Mouse (Mus musculus) v-Abl transformed pro-B cells (cell line): ENCODE data around the gene Rbm19.

Source experiments
- in situ Hi-C, 2 experiments: fragments of 400-800 bp; cut with MboI; formaldehyde crosslinking; loops; one replicate each; pipeline ENCODE4 v1.15.1; 2025; ENCODE audit not compliant: unreplicated experiment in 2 of 2

Gene Rbm19

DNA sequence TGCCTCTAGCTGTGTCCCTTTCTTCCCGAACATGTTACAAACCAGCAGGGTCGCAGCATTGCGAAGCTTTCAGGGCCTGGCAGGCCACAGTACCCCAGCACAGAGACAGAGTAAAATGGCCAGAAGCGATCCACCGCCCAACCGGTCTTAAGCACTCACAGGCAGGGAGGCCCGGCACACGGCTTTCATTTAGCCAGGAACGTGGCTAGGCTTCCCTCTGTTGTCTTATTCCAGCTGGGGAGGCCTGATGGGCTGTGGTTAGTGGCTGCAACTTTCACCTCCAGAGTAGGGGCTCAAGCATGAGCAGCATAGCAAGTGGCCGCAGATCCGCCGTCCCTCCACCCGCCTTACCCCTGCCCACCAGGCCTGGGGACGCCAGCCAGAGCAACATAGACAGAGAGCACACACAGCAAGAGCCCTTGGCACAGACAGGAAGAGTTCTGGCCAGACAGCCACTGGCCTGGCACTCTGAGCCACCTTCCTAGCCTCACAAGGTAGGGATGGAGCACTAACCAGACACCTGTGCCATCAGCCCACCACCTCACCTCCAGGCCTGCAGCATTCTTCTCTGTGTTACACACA is 73.8 kb downstream of the Rbm19 start:
- in situ Hi-C loops = no loop called here

DNA sequence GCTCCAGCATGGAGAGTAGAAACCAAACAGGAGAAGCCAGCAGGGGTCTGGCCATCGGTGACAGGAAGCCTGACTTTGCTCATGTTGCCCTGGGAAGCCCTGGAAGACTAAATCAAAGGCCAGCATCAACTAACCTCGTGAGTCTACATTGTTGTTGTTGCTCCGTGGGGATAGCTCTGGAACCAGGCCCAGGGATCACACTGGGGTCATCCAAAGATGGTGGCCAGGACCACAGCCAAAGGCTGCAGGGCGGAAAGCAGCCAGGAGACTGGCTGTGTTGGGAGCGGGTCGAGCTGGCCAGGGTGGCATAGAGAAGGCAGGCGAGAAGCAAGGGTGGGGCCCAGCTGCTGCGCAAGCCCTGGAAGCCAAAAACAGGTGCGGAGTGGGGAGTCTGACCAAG is 75.4 kb downstream of the Rbm19 start:
- in situ Hi-C loops = no loop called here

DNA sequence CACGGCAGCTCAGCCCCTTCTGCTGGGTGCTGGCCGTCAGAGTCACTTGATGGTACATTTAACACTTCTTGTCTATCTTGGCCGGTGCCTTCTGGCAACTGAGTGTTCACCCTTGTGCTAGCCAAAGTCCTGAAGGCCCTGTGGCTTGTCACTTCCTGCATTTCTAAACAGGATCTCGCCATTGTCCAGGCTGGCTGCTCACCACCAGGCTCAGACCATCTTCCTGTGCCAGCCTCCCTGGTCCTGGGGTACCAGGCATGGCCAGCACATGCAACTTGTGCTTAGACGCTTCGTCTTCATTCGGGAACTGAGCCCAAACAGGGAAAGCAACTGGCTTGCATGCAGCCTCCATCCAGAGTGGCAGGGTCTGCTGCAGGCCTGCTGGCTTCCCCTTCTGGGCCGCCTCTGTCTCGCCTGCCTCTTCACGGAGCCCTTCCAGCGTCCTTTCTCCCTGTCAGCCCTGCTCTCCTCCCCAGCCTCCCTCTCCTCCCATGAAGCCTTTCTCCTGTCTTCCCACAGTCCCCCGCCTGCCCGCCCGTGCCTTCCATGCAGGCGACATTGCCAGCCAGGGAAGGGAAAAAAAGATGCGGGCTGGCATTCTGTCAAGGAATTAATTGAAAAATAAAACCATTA is 78.2 kb downstream of the Rbm19 start:
- in situ Hi-C loops = no loop called here

DNA sequence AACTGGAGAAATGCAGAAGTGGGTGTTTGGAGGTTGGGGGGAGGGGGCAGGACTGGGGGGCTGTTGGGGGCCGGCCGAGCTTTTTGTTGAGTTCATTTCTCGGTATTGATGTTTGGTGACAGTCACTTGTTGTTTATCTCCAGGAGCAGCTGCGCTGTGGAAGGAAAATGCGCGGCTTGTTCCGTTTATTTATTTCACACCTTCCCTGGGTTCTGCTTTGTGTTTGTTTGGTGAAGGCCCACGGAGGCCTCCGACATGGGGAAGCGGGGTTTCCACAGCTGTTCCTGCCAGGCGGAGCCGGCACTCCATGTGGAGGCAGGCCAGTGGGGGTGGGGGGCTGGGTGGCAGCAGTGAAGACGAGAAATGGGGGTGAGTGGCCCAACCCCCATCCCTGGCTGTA is 78.7 kb downstream of the Rbm19 start:
- in situ Hi-C loops = no loop called here

DNA sequence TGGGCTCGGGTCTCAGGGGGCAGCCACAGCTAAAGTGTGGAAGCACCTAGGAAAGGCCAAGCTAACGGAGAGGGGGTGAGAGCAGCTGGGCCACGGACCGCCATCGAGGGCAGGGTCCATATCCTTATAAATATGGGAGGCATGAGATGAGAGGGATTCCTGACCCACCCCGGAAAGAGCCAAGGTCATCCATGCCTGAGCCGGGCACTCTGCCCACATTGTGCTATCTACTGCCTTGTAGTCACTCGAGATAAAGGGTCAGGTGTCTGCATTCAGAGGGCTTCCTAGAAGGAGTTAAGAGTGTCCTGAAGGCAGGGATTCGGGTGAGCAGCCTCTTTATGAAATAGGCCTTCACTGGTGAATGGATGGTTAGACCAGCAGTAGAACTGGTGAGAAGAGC is 80.6 kb downstream of the Rbm19 start:
- in situ Hi-C loops = no loop called here

DNA sequence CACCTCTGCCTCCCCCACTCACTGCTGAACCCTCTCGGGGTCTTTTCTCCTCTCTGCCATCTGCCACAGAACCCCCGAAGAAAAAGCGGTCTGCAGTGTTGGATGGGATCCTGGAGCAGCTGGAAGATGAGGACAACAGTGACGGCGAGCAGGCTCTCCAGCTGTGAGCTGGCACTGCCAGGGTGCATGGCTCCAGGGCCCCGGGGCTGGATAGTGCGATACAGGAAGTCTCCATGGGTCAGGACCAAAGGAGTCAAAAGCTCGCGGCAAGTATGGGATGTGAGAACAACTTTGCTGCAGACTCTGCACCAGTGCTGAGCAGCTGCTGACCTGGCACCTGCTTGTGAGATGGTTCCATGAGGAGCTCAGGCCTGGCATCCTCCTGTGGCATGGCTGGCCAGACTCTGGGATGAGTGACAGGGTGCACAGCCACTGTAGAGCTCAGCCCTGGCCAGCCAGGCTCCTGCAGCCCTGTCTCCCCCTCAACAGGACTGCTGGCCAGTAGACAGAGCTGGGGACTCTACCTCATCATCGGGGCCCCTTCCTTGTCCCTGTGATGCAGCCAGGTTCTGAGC is 81.6 kb downstream of the Rbm19 start:
- in situ Hi-C loops = no loop called here

DNA sequence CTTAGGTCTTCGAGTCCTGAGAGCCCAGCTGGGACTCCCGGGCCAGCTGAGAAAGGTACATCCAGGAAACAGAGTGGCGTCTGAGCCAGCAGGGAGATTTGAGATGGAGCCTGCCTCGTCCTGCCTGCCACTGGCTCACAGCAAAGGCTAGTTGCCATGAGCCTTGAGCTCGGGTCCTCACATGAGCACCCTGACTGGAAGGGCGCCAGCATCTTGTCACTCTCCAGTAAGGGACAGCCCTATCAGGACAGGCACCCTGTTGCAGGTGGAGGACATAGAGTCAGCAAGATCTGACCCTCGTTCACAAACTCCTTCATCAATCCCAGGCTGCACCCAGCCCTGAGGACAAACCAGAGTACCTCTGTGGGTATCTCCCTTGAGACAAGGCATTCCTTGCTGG is 83.6 kb downstream of the Rbm19 start:
- in situ Hi-C loops = no loop called here

DNA sequence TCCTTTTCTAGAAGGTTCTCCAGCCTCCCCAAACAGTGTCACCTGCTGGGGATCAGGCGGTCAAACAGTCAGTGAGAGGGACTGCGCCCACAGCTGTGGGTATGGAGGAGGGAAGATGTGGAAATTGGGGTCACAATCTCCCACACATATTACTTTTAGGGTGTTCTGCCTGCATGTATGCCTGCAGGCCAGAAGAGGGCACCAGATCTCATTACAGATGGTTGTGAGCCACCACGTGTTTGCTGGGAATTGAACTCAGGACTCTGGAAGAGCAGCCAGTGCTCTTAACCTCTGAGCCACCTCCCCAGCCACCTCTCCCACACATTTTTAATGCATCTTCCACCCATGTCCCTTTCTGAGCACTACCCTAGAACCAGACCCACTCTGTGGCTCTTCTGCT is 88.1 kb downstream of the Rbm19 start:
- in situ Hi-C loops = no loop called here

DNA sequence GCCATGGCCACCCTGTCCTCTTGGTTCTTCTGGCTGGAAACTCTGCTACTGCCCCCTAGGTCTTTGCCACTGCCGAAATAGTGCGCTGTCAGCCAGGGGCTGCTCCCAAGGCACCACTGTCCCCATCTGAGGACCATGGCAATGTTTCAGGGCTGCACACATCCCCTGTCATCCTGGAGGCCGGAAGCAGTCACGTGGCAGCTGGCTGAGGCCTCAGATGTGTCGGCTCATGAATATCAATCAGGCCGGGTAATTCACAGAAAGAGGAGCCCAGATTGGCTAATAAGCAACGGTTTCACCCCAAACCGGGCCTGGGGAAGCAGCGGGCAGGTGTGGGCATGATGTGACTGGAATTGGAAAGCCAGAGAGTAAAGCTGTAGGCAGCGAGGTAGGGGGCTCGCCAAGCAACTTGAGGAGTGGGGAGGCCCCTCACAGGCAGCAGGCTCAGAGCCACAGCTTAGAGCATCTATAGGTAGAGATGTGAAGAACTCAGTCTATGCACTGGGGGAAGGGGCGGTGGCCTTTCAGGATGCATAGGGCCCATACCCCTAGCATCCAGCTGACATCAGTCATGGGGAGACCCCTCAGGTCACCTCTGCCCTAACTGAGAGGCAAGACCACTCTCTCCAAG is 90.2 kb downstream of the Rbm19 start:
- in situ Hi-C loops = no loop called here

DNA sequence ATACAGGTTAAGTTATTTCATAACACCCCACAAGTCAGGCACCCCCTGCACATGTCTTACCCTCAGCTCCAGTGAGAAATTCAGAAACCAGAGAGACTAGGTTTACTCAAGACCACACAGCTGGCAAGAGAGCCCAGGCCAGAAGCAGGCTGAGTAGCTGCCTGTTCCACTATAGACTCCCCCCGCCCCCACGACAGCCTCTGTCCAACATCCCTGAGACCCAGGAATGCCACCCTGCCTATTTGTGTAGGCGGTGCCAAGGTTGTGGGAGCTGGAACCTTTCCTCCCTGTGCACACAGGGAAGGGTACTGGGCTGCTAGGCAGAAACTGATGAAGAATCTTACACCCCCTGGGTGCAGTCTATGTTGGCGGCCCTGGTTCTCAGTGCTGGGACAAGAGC is 91.2 kb downstream of the Rbm19 start:
- in situ Hi-C loops = no loop called here

DNA sequence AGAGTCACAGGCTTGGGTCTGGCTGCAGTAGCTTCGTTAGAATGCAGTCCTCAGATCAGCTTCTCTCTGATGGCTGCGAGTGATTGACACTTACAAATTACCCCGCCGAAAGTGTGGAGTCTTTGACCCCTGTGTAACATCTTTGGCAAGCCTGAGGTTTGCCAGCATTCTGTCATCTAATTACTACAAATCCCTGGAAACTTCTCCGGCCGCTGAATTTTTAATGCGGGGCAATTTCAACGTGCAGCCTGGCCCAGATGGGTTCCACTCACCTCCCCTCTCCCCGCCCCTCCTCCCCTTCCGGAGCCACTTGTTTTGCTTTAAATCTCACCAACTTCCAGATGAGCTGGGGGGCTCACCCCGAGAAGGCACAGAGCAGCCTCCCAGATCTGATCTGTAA is 94.4 kb downstream of the Rbm19 start:
- in situ Hi-C loops = no loop called here

DNA sequence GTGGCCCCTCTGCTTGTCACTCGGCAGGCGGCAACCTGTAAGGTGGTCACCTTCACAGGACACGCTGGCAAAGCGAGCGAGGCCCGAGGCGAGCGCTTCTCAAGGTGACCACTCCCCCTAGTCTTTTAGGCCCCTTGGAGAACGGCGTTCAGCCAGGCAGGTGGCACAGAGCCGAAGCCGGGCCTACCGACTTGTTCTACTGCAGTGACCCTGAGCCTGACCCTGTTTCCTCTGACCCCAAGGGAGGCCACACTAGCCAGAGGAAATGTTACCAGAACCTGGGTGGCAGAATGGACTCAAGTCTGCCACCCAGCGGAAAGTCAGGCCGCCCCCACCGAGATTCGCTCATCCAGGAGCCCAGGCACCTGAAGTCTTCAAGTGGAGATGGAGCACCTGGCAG is 94.9 kb downstream of the Rbm19 start:
- in situ Hi-C loops = no loop called here

DNA sequence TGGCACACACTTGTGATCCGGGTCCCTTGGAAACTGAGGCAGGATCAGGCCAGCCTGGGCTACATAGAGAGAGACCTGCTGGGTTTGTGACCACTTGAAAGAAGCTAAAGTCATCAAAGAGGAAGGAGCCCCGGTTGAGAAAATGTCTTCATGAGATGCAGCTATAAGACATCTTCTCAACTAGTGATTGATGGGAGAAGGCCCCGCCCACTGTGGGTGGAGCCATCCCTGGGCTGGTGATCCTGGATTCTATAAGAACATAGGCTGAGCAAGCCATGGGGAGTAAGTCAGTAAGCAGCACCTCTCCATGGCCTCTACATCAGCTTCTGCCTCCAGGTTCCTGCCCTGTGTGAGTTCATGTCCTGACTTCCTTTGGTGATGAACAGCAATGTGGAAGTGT is 98.2 kb downstream of the Rbm19 start:
- in situ Hi-C loops = no loop called here

DNA sequence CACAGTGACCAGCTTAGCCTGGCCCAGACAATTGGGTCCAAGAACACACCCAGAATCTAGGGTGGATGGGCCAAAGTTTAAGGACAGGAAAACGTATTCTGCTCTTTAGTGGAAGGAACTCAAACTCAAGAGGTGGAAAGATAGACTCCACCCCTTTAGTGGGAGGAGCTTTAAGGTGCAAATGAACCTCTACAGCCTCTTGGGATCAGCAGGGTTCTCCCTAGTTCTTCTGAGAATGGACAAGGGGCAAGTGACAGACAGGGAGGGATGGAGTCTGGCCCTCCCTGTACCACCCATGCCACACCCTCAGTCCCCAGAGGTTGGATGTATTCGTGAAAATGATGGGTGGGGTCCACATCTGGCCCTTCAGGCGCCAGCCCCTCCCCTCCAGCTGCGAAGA is 105.0 kb downstream of the Rbm19 start:
- in situ Hi-C loops = no loop called here

DNA sequence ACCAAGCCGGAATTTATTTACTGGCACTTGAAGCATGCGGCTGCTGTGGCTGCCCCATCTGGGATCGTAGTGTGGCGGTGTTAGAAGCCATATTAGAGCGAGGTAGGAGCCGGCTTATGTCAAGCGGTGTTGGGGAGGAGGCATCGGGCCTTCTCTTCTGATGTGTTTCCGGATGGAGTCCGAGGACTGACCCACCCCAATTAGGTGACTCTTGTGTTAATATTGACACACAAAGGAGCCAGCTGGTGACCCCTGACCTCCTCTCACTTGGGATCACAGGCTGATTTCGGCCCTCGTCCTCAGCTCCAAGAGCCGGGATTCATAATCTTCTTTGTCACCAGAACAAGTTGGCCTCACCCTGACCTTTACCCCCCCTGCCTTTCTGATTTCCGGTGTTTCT is 109.1 kb downstream of the Rbm19 start:
- in situ Hi-C loops = no loop called here

DNA sequence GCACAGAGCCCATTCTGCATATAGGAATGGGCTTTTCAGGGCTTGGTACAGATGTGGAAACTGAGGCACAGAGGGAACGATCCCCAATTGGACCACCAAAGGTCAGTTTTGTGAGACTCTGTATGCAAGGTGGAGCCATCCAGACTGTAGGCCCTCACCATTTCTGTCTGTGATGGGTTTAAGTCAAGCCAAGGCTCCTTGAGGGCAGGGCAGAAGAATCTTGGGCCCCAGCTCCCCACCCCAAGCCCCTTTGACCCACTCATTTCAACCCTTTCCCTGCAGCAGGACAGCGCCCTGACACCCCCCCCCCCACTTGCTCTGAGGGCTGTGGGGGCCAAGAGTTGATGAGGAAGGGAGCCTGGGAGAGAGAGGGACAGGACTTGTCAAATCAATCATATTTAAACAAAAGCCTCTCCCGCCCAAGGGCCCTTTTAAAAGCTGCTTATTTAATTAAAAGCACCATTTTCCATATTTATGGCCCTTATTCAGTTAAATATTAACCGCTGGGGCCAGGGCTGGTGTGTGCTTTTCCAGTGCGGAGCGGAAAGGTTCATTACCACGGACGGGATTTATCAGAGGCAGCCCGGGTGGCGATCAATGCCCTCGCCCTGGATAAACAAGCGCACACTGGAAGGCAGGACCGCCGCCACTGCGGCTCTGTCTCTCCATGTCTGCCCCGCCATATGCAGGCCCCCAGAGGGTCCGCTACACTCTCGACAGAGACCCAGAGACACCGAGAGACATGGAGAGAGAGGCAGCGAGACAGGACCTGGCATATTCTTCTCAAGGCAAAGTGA is 112.5 kb downstream of the Rbm19 start:
- in situ Hi-C loops = no loop called here

DNA sequence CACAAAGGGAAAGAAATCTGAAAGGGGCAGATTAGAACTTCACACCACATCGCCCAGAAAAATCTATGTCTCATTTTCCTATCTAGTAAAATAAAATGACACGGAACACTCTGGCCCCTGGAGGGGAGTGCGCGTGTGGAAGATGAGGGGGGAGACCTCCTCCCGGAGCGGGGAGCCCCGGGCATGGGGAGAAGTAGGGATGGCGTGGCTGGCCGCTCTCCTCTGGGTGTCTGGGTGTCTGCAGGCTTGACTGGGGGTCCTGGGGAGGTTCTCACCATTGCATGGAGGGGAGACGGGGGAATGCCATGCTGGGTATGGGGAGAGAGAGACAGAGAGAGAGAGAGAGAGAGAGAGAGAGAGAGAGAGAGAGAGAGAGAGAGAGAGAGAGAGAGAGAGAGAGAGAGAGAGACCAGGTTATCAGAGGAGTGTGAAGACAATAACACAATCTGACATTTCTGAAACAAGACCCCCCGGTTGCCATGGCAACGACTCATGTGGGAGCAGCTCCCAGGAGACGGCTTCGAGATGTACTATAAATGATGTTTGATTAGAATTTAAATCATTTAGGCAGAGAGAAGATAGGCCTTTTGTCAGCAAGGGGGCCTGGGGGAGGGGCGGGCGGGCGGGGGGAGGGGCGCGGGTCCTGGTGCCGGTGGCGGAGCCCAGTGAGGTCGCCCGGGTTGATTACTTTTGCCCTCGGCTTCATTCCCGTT is 115.3 kb downstream of the Rbm19 start:
- in situ Hi-C loops = no loop called here

DNA sequence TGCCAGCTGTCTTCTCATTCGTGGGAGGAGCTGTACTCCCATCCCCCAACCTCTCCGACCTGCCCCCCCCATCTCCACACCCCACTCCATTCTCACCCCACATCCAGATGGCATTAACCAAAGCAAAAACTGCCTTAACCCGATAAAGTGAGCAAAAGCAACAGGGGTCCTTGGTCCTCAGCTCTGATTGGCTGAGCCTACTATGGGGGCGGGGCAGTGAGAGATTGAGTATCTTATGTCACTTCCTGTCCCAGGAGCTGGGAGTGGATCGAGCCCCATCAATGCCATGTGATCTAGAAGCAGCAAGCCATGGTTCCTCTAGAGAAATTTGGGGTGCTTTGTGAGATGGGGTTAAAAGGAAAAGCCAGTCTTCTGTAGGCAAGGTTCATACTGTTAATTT is 118.9 kb downstream of the Rbm19 start:
- in situ Hi-C loops = no loop called here

DNA sequence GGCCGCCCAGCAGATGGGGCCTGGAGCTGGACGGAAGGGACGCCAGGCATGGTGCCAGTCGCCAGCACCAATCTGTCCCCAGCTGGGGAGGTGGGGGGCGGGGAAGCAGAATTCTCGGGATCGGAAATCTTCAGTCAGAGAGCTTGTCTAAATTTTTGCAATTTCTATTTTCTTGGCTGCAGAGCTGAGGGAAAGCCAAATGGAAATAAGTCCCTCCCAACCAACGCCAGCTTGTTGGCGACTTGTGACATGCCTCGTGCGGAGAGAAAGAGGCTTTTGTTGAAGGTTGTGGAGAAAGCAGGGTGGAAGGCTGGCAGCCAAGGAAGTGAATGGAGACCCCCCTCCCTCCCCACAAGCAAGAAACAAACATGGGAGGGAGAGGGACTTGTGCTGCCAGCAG is 119.3 kb downstream of the Rbm19 start:
- in situ Hi-C loops = no loop called here

DNA sequence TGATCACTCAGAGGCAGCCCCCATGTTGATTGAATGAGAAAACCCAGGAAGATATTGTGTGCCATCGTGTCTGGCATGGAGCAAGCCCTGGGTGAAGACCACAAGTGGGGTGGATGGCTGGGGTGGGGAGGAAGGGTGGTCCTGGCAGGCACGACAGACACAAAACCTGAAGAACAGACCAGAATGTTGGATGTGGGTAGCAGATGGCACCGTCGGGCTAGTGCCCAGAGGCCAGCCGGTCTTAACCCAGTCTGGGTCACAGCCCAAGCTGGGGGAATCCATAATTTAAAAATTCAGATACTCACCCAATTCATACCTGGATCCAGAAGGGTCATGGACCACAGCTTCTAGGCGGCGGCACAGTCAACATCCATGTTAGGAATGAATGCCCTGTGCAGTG is 123.8 kb downstream of the Rbm19 start:
- in situ Hi-C loops = no loop called here

DNA sequence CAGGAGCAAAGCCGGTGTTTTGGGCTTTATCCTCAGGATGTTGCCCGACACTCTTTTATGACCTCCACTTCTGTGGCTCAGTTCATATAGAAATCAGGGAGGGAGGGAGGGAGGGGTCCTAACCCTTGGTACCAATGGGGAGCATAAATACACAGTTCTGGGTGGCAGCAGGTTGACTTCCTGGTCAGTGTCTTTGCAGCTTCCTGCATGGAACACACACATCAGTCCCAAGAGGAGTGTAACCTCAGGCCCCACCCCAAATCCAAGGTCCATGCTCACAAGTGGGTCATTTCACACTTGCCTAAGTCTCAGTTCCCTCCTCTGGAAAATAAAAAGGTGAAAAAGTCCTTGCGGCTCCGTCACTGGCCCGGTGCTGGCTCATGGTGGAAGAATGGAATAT is 129.1 kb downstream of the Rbm19 start:
- in situ Hi-C loops = no loop called here
